Mouse (Mus musculus) hindbrain, embryonic 16.5 days (tissue): ENCODE results near the gene Rph3al. TPM values are rescaled to one million over a fixed set of nuclear protein-coding genes. Genes with fewer than 3 reads are reported as not detected.

Experiments used
- ATAC-seq: fragments of 200-750 bp; cut with Nextera tagmentation; 2 replicates; pipeline ENCODE4 v1.8.0; 2017; ENCODE audit warnings: moderate TSS enrichment, moderate library complexity
- H3K27ac ChIP-seq: fragments of 300-500 bp; sonication (generic); 2 replicates; pipeline ENCODE4 v1.5.1; 2014; ENCODE audit warnings: low read depth, mild to moderate bottlenecking, control low read depth, low read length, moderate library complexity
- H3K27me3 ChIP-seq: fragments of 300-500 bp; sonication (generic); replicated peaks from 2 replicates; pipeline ENCODE4 v1.6.1; 2014; ENCODE audit warnings: low read length; ENCODE audit not compliant: control insufficient read depth, insufficient read depth
- H3K36me3 ChIP-seq: fragments of 300-500 bp; sonication (generic); 2 replicates; pipeline ENCODE4 v1.6.1; 2014; ENCODE audit warnings: mild to moderate bottlenecking, low read length, moderate library complexity, mixed read lengths; ENCODE audit not compliant: control insufficient read depth, insufficient read depth
- H3K4me1 ChIP-seq: fragments of 300-500 bp; sonication (generic); 2 replicates; pipeline ENCODE4 v1.6.1; 2014; ENCODE audit warnings: low read depth, low read length; ENCODE audit not compliant: control insufficient read depth, insufficient read depth
- H3K4me2 ChIP-seq: fragments of 300-500 bp; sonication (generic); 2 replicates; pipeline ENCODE4 v1.6.1; 2014; ENCODE audit warnings: mild to moderate bottlenecking, low read length, control low read depth, moderate library complexity
- H3K4me3 ChIP-seq: fragments of 300-500 bp; sonication (generic); 2 replicates; pipeline ENCODE4 v1.5.1; 2014; ENCODE audit warnings: mild to moderate bottlenecking, low read length, control low read depth, moderate library complexity
- H3K9ac ChIP-seq: fragments of 300-500 bp; sonication (generic); 2 replicates; pipeline ENCODE4 v1.6.1; 2014; ENCODE audit warnings: low read depth, mild to moderate bottlenecking, control low read depth, low read length, moderate library complexity
- H3K9me3 ChIP-seq: fragments of 300-500 bp; sonication (generic); 2 replicates; pipeline ENCODE4 v1.6.1; 2014; ENCODE audit warnings: mild to moderate bottlenecking, low read length, moderate library complexity; ENCODE audit not compliant: control insufficient read depth
- WGBS: fragments of 180-500 bp; shearing (Covaris S2); extraction: QIAGEN DNeasy Blood & Tissue Kit; methylation state at CpG from one replicate; pipeline ENCODE4 v1.1.7; 2014; 5-methylcytosine and 5-hydroxymethylcytosine counted together
- polyA plus RNA-seq: library from polyadenylated mRNA; unstranded; fragments of >200 nt; fragmentation: Nextera tagmentation; extraction: Ambion mirVana; gene quantifications from 2 replicates; pipeline ENCODE4 v1.2.1, GENCODE M21; 2015

Rph3al gene
- polyA plus RNA-seq, 1 experiment from 2014 or later, result 3.4 TPM

GRCm38 (mm10) chr11:75811900-75812299 lies 126.3 kb downstream of the Rph3al start:
- WGBS, result 44% methylated on average over 3 of the region's 3 CpGs
- Histone ChIP-seq H3K4me3 (no peak overlapping the region), H3K9ac (no peak overlapping the region), H3K27ac (0 out of 2 replicates have a peak overlapping the region, but pooled peaks have one; percentile 35), H3K9me3 (no peaks in the 10 kb centered on the region), H3K4me2 (no peak overlapping the region), H3K27me3 (no peaks in the 10 kb centered on the region), H3K36me3 (no peaks in the 10 kb centered on the region), H3K4me1 (no peaks in the 10 kb centered on the region)
- ATAC-seq, result peak; percentile 68; the same call in 1 of the 2 replicates

- no peak overlapping the region for H3K9ac ChIP-seq
- H3K4me1 ChIP-seq, result no peaks in the 10 kb centered on the region
- no peaks in the 10 kb centered on the region for H3K27me3 ChIP-seq
- H3K9me3 ChIP-seq, result no peaks in the 10 kb centered on the region
- H3K27ac ChIP-seq, result no peak overlapping the region
- no peak for ATAC-seq
- H3K4me3 ChIP-seq, result no peak overlapping the region
- H3K4me2 ChIP-seq, result no peak overlapping the region
- no peaks in the 10 kb centered on the region for H3K36me3 ChIP-seq
- 91% methylated on average over 3 of the region's 3 CpGs for WGBS
These were observed 127.7 kb downstream of the Rph3al start for GRCm38 (mm10) chr11:75810526-75810925.

- WGBS, result 28% methylated on average over 5 of the region's 5 CpGs
- no peaks in the 10 kb centered on the region for H3K9me3 ChIP-seq
- ATAC-seq, result no peak
- no peak overlapping the region for H3K9ac ChIP-seq
- H3K4me2 ChIP-seq, result no peak overlapping the region
- H3K4me3 ChIP-seq, result no peak overlapping the region
- no peaks in the 10 kb centered on the region for H3K4me1 ChIP-seq
- H3K27me3 ChIP-seq, result no peaks in the 10 kb centered on the region
- no peaks in the 10 kb centered on the region for H3K36me3 ChIP-seq
- H3K27ac ChIP-seq, result no peak overlapping the region
These were observed 130.7 kb downstream of the Rph3al start for GRCm38 (mm10) chr11:75807486-75807885.

GRCm38 (mm10) chr11:75801771-75802550 lies 136.3 kb downstream of the Rph3al start:
- WGBS, result 78% methylated on average over 7 of the region's 7 CpGs
- Histone ChIP-seq H3K9ac (no peak overlapping the region), H3K27ac (no peak overlapping the region)

GRCm38 (mm10) chr11:75801369-75801768 lies 136.9 kb downstream of the Rph3al start:
- Histone ChIP-seq H3K9ac (no peak overlapping the region), H3K9me3 (no peaks in the 10 kb centered on the region), H3K4me1 (no peaks in the 10 kb centered on the region), H3K4me3 (no peak overlapping the region), H3K27ac (no peak overlapping the region), H3K36me3 (no peaks in the 10 kb centered on the region), H3K4me2 (no peak overlapping the region), H3K27me3 (peaks cover 5% of the 10 kb centered on the region)
- ATAC-seq, result no peak
- WGBS, result 86% methylated on average over 4 of the region's 4 CpGs

More at GRCm38 (mm10) chr11:75801771-75802550, 136.3 kb downstream of the Rph3al start:
- no peaks in the 10 kb centered on the region; the same call in 1 of the 2 replicates for H3K27me3 ChIP-seq
- H3K36me3 ChIP-seq, result no peaks in the 10 kb centered on the region
- no peak for ATAC-seq
- H3K4me3 ChIP-seq, result no peak overlapping the region
- H3K9me3 ChIP-seq, result no peaks in the 10 kb centered on the region
- no peak overlapping the region for H3K4me2 ChIP-seq
- no peaks in the 10 kb centered on the region for H3K4me1 ChIP-seq

- Histone ChIP-seq H3K9me3 (no peaks in the 10 kb centered on the region), H3K9ac (peak overlapping the region; percentile 62; the same call in 1 of the 2 replicates), H3K27ac (no peak overlapping the region), H3K4me3 (no peak overlapping the region; the same call in 1 of the 2 replicates), H3K36me3 (no peaks in the 10 kb centered on the region), H3K4me2 (peak overlapping the region; percentile 58), H3K4me1 (peaks cover 7% of the 10 kb centered on the region; the same call in 1 of the 2 replicates), H3K27me3 (peaks cover 15% of the 10 kb centered on the region)
- no peak for ATAC-seq
- 73% methylated on average over 13 of the region's 13 CpGs for WGBS
These were observed 141.5 kb downstream of the Rph3al start for GRCm38 (mm10) chr11:75796536-75797246.

- H3K27me3 ChIP-seq, result peaks cover 15% of the 10 kb centered on the region
These were observed 142.2 kb downstream of the Rph3al start, which contains the start of gene Doc2b for GRCm38 (mm10) chr11:75796029-75796445. Gene Doc2b, minus strand, starts transcription at chr11:75796049.

GRCm38 (mm10) chr11:75795321-75795636 lies 142.9 kb downstream of the Rph3al start:
- Histone ChIP-seq H3K36me3 (no peaks in the 10 kb centered on the region), H3K4me1 (peaks cover 7% of the 10 kb centered on the region; the same call in 1 of the 2 replicates), H3K4me2 (peak overlapping the region; percentile 58), H3K4me3 (peak overlapping the region; percentile 51), H3K27me3 (peaks cover 15% of the 10 kb centered on the region), H3K27ac (no peak overlapping the region), H3K9me3 (no peaks in the 10 kb centered on the region), H3K9ac (peak overlapping the region; percentile 62)
- under 1% methylated on average over 24 of the region's 42 CpGs for WGBS
- no peak for ATAC-seq

More at GRCm38 (mm10) chr11:75796029-75796445, 142.2 kb downstream of the Rph3al start, which contains the start of gene Doc2b:
- WGBS, result 6% methylated on average over 28 of the region's 37 CpGs
- ATAC-seq, result peak; percentile 90
- Histone ChIP-seq H3K9me3 (no peaks in the 10 kb centered on the region), H3K4me1 (peaks cover 7% of the 10 kb centered on the region; the same call in 1 of the 2 replicates), H3K4me2 (peak within 1 kb of the TSS; percentile 58), H3K27ac (no peak within 1 kb of the TSS; the same call in 1 of the 2 replicates), H3K4me3 (peak within 1 kb of the TSS; percentile 51), H3K36me3 (no peaks in the 10 kb centered on the region), H3K9ac (peak within 1 kb of the TSS; percentile 62)
